In the genomic region with DNA sequence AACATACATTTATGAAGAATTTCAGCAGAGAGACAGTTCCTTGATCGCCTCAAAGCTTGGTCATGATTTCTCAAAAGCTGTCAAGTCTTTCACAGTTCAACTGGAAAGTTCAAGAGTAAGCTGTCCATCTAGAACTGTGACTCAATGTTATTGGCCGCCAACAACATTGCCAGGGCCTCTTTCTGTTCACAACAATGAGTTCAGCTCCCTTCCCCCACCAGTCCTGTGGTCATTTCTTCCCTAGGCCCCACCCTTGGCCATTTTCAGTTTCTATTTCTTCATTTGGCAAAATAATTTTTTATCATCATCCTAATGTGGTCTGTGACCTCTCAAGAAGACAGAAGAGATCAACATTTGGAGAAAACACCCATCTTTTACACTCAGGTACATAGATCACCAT, we compare ENCODE assay signal across 25 mouse cellular contexts. TPM values are rescaled to one million over a fixed set of nuclear protein-coding genes. Genes with fewer than 3 reads are reported as not detected.
DNase-seq lines count a peak whose midpoint lies in the region; ATAC-seq and TF ChIP-seq lines count a peak whose summit lies in the region.
"Had no signal": no experiment of that assay in that cellular context is flagged by ENCODE, and none has a peak within 500 bp of the region (broad histone marks: within the 10 kb centered on the region; RNA-seq: fewer than 3 reads in every experiment).

No protein-coding gene starts in this region.

- peaks cover 4 to 24% of the 10 kb centered on the region in 2 experiments; a peak in 3 of 4 replicates for H3K4me1 ChIP-seq in CH12.LX (ENCODE audit: control insufficient read depth in 1 of 2, insufficient read depth in 2 of 2)

- H3K4me3 ChIP-seq in CH12.LX (replicated peaks in 1 of 3; ENCODE audit: low read depth in 2 of 3, low read length in 2 of 3, poor library complexity in 1 of 3), result peak overlapping the region in 2 of 3 experiments; percentile 17 to 52
- H3K4me3 ChIP-seq: forebrain, embryonic 13.5 days; heart, embryonic 12.5 days; hindbrain, embryonic 12.5 days; kidney, embryonic 15.5 days; midbrain, embryonic 12.5 days; myocyte; neural tube, embryonic 15.5 days had no signal

- no peak for TF ChIP-seq RAD21 in CH12.LX (IDR thresholded peaks at IDR 0.05; ENCODE audit: low read depth, low read length)

- dilution Hi-C loops in CH12.LX (cut with MboI; ENCODE audit: extremely low pct_ligation_motif_present, extremely low pct_unique_long_range_greater_than_20kb, low sequenced_read_pairs), result no loop called here

- ATAC-seq in megakaryocyte progenitor cell, adult 5-6 weeks (replicated peaks; ENCODE audit: poor library complexity), result peak; percentile 37; the same call in 1 of the 2 replicates
- ATAC-seq in frontal cortex, adult (ENCODE audit: low TSS enrichment), result no peak
- ATAC-seq: forebrain, embryonic 13.5 days; inflammation-experienced regulatory T-cells, adult 6 months had no signal

- TF ChIP-seq EP300 in CH12.LX (IDR thresholded peaks at IDR 0.05; ENCODE audit: low read length), result peak; percentile 58; the same call in 1 of the 2 replicates

- peak; percentile 20 for DNase-seq in adrenal gland, postnatal 10 days
- DNase-seq in adrenal gland, adult 2 months, result no peak
- peak; percentile 41 for DNase-seq in heart, adult 8-10 months (ENCODE audit: low spot score)
- DNase-seq in heart, postnatal 4 days, result no peak
- no peak for DNase-seq in CH12.LX (ENCODE audit: extremely low read depth)
- DNase-seq in cerebellum, adult 9-11 months, result no peak
- DNase-seq: cerebellum, adult 11 months; cerebellum, postnatal 36 days; layer of hippocampus, postnatal 36 days; left cerebral cortex, postnatal 4 days; lung, embryonic 14.5 days; retina, postnatal 1 day; right cerebral cortex, postnatal 4 days; thymus, postnatal 36 days had no signal

- H3K27me3 ChIP-seq in CH12.LX (replicated peaks), result no peaks in the 10 kb centered on the region
- H3K27me3 ChIP-seq: heart, embryonic 12.5 days; hindbrain, embryonic 12.5 days; kidney, embryonic 15.5 days; midbrain, embryonic 12.5 days; neural tube, embryonic 15.5 days had no signal

- peak overlapping the region; percentile 81 for H3K4me2 ChIP-seq in CH12.LX (ENCODE audit: insufficient read depth, low read depth, poor library complexity, severe bottlenecking)
- H3K4me2 ChIP-seq: forebrain, embryonic 13.5 days; hindbrain, embryonic 12.5 days; kidney, embryonic 15.5 days; liver, embryonic 11.5 days; lung, embryonic 14.5 days; midbrain, embryonic 12.5 days; neural tube, embryonic 15.5 days had no signal

- H3K9ac ChIP-seq in CH12.LX (ENCODE audit: insufficient read depth, low read depth), result peak overlapping the region; percentile 62
- H3K9ac ChIP-seq: forebrain, embryonic 13.5 days; heart, embryonic 12.5 days; hindbrain, embryonic 12.5 days; kidney, embryonic 15.5 days; lung, embryonic 14.5 days; midbrain, embryonic 12.5 days; neural tube, embryonic 15.5 days had no signal

- no peak for TF ChIP-seq CTCF in CH12.LX (conservative IDR thresholded peaks at IDR 0.05 in 1 of 2, IDR thresholded peaks at IDR 0.05 in 1 of 2; ENCODE audit: low read depth in 2 of 2, low read length in 2 of 2)

- peak overlapping the region; percentile 81 for H3K27ac ChIP-seq in CH12.LX (ENCODE audit: insufficient read depth, low read depth)
- H3K27ac ChIP-seq: forebrain, embryonic 13.5 days; hindbrain, embryonic 12.5 days; kidney, embryonic 15.5 days; midbrain, embryonic 12.5 days; neural tube, embryonic 15.5 days had no signal

- no peaks in the 10 kb centered on the region for H3K9me3 ChIP-seq in CH12.LX (replicated peaks; ENCODE audit: low read length)
- H3K9me3 ChIP-seq: forebrain, embryonic 13.5 days; hindbrain, embryonic 12.5 days; kidney, embryonic 15.5 days; midbrain, embryonic 12.5 days; neural tube, embryonic 15.5 days had no signal

- peaks cover 3% of the 10 kb centered on the region; the same call in 1 of the 2 replicates for H3K79me2 ChIP-seq in CH12.LX (replicated peaks; ENCODE audit: control insufficient read depth, extremely low read depth, insufficient read depth, poor library complexity, severe bottlenecking)

- no peak for TF ChIP-seq POLR2A in CH12.LX (IDR thresholded peaks at IDR 0.05; ENCODE audit: low read depth, low read length)

- H3K36me3 ChIP-seq in CH12.LX (replicated peaks in 1 of 2; ENCODE audit: control insufficient read depth in 1 of 2, insufficient read depth in 1 of 2, low read length in 1 of 2), result no peaks in the 10 kb centered on the region
- H3K36me3 ChIP-seq: hindbrain, embryonic 12.5 days; kidney, embryonic 15.5 days; midbrain, embryonic 12.5 days; neural tube, embryonic 15.5 days had no signal

- in situ Hi-C loops in CH12.LX (cut with MboI; ENCODE audit: low pct_ligation_motif_present, low pct_unique_long_range_greater_than_20kb, low sequenced_read_pairs), result loop anchor here (25.0 kb wide), 1 partner anchor 689 kb away; no protein-coding TSS in a partner anchor

TF ChIP-seq in CH12.LX, 34 proteins besides CTCF, POLR2A, EP300 and RAD21:
- TF ChIP-seq ETS1 (conservative IDR thresholded peaks at IDR 0.05; ENCODE audit: low read depth, low read length) (peak; percentile 54; the same call in 1 of the 2 replicates), MAX (IDR thresholded peaks at IDR 0.05; ENCODE audit: low read length) (no peak), USF1 (IDR thresholded peaks at IDR 0.05; ENCODE audit: low read depth, low read length) (no peak), SIN3A (IDR thresholded peaks at IDR 0.05; ENCODE audit: low read length) (peak; percentile 83), TCF12 (IDR thresholded peaks at IDR 0.05; ENCODE audit: low read depth, low read length) (peak; percentile 38; the same call in 1 of the 2 replicates), KAT2A (IDR thresholded peaks at IDR 0.05; ENCODE audit: insufficient replicate concordance, low read length) (no peak), IRF4 (IDR thresholded peaks at IDR 0.05; ENCODE audit: low read depth, low read length) (peak; percentile 71), UBTF (IDR thresholded peaks at IDR 0.05; ENCODE audit: low read depth, low read length) (no peak), ZMIZ1 (IDR thresholded peaks at IDR 0.05; ENCODE audit: low read depth, low read length) (no peak), PAX5 (IDR thresholded peaks at IDR 0.05; ENCODE audit: low read length) (no peak), BHLHE40 (IDR thresholded peaks at IDR 0.05; ENCODE audit: low read depth, low read length) (peak; percentile 33), MAZ (IDR thresholded peaks at IDR 0.05; ENCODE audit: low read depth, low read length) (peak; percentile 65; the same call in 1 of the 2 replicates), HCFC1 (IDR thresholded peaks at IDR 0.05; ENCODE audit: low read depth, low read length) (peak; percentile 29; the same call in 1 of the 2 replicates), JUND (conservative IDR thresholded peaks at IDR 0.05; ENCODE audit: low read depth, low read length) (peak; percentile 25; the same call in 1 of the 2 replicates), CHD1 (IDR thresholded peaks at IDR 0.05; ENCODE audit: low read depth, low read length) (0 out of 2 replicates have a peak, but pooled peaks have one; percentile 28), CHD2 (IDR thresholded peaks at IDR 0.05; ENCODE audit: low read length) (peak; percentile 89), TBP (conservative IDR thresholded peaks at IDR 0.05; ENCODE audit: low read depth, low read length) (no peak), POLR2AphosphoS2 (IDR thresholded peaks at IDR 0.05; ENCODE audit: low read depth, low read length) (no peak), ZKSCAN1 (IDR thresholded peaks at IDR 0.05; ENCODE audit: borderline replicate concordance, low read depth, low read length) (no peak), MXI1 (IDR thresholded peaks at IDR 0.05; ENCODE audit: low read depth, low read length) (no peak), NRF1 (IDR thresholded peaks at IDR 0.05; ENCODE audit: low read depth, low read length) (0 out of 2 replicates have a peak, but pooled peaks have one; percentile 25)

RNA-seq across cellular contexts. Expression of gene Il15, which starts 4.5 kb away (rescaled TPM):
- 10 to 100 TPM in 1 of 2 experiments, 1 to 10 TPM in 1; 9.0 to 12.1 TPM for total RNA-seq in adrenal gland, postnatal 10 days (2021)
- total RNA-seq in adrenal gland, adult 2 months (2021), result 10 to 100 TPM in 1 of 2 experiments, 1 to 10 TPM in 1; 8.9 to 14.7 TPM
- 6.3 and 9.4 TPM in 2 replicates for polyA plus RNA-seq in adrenal gland, adult 2 months (2012; rRNA removed)
- 10 to 100 TPM; 42.2 to 51.6 (median 48.0) TPM for total RNA-seq in heart, adult 8-10 months (2022)
- total RNA-seq in heart, postnatal 4 days (2021), result 1 to 10 TPM; 9.0 to 10.0 TPM
- total RNA-seq in CH12.LX (2012; rRNA removed) (5.4 and 8.9 TPM in 2 replicates), CH12.LX (2014; rRNA removed) (3.0 and 4.0 TPM in 2 replicates)
- polyA plus RNA-seq in CH12.LX (2012; ENCODE audit: insufficient read length, low read depth), result 2.2 and 3.2 TPM in 2 replicates
- 29.4 and 34.9 TPM in 2 replicates for total RNA-seq in megakaryocyte progenitor cell, adult 5-6 weeks (2015)
- total RNA-seq in megakaryocyte progenitor cell, adult 5-6 weeks (2017), result 26.2 and 27.1 TPM in 2 replicates

Comparison
In these comparisons a context has a peak if more than half of its experiments do, and no peak if none do; other contexts are left out.
1. DNase-seq: peak in adrenal gland, postnatal 10 days (single experiment) and heart, adult 8-10 months (single experiment); none in adrenal gland, adult 2 months (single experiment), heart, postnatal 4 days (single experiment), CH12.LX (single experiment) and cerebellum, adult 9-11 months (single experiment).